Mouse (Mus musculus): Measurements from ENCODE around the gene Fabp6. TPM values are rescaled to one million over a fixed set of nuclear protein-coding genes. Genes with fewer than 3 reads are reported as not detected.

Gene Fabp6
- total and polyA plus RNA-seq, 3 experiments, result not detected

GRCm38 (mm10) chr11:43632566-43632965, 31.2 kb upstream of the Fabp6 start:
- Histone ChIP-seq H3K4me2 (ENCODE audit: insufficient read depth, low read depth, poor library complexity, severe bottlenecking) (no peak overlapping the region), H3K9me3 (replicated peaks; ENCODE audit: low read length) (peaks cover 8% of the 10 kb centered on the region), H3K27ac (ENCODE audit: insufficient read depth, low read depth) (no peak overlapping the region), H3K27me3 (replicated peaks) (no peaks in the 10 kb centered on the region), H3K36me3 (replicated peaks in 1 of 2; ENCODE audit: control insufficient read depth in 1 of 2, insufficient read depth in 1 of 2, low read length in 1 of 2) (no peaks in the 10 kb centered on the region), H3K4me3 (replicated peaks in 1 of 3; ENCODE audit: low read depth in 2 of 3, low read length in 2 of 3, poor library complexity in 1 of 3) (no peak overlapping the region), H3K4me1 (ENCODE audit: control insufficient read depth in 1 of 2, insufficient read depth in 2 of 2) (peaks cover 0 to 16% of the 10 kb centered on the region in 2 experiments; a peak in 3 of 4 replicates), H3K9ac (ENCODE audit: insufficient read depth, low read depth) (no peak overlapping the region), H3K79me2 (replicated peaks; ENCODE audit: control insufficient read depth, extremely low read depth, insufficient read depth, poor library complexity, severe bottlenecking) (no peaks in the 10 kb centered on the region)
- dilution Hi-C loops (cut with MboI; ENCODE audit: extremely low pct_ligation_motif_present, extremely low pct_unique_long_range_greater_than_20kb, low sequenced_read_pairs) (no loop called here), in situ Hi-C loops (cut with MboI; ENCODE audit: low pct_ligation_motif_present, low pct_unique_long_range_greater_than_20kb, low sequenced_read_pairs) (no loop called here)
- DNase-seq (ENCODE audit: extremely low read depth), result peak; percentile 15
- TF ChIP-seq ZKSCAN1 (IDR thresholded peaks at IDR 0.05; ENCODE audit: borderline replicate concordance, low read depth, low read length) (no peak), MEF2A (IDR thresholded peaks at IDR 0.05; ENCODE audit: borderline replicate concordance, low read depth, low read length) (no peak), CHD2 (IDR thresholded peaks at IDR 0.05; ENCODE audit: low read length) (no peak), TBP (conservative IDR thresholded peaks at IDR 0.05; ENCODE audit: low read depth, low read length) (no peak), ELF1 (IDR thresholded peaks at IDR 0.05; ENCODE audit: low read depth, low read length) (no peak), MAFK (IDR thresholded peaks at IDR 0.05; ENCODE audit: insufficient replicate concordance, low read length) (no peak), POLR2A (IDR thresholded peaks at IDR 0.05; ENCODE audit: low read depth, low read length) (no peak), GABPA (IDR thresholded peaks at IDR 0.05; ENCODE audit: insufficient replicate concordance, low read depth, low read length) (no peak), USF2 (conservative IDR thresholded peaks at IDR 0.05; ENCODE audit: low read depth, low read length) (no peak), E2F4 (IDR thresholded peaks at IDR 0.05; ENCODE audit: insufficient replicate concordance, low read depth, low read length) (no peak), RCOR1 (conservative IDR thresholded peaks at IDR 0.05; ENCODE audit: low read depth, low read length) (no peak), MYC (IDR thresholded peaks at IDR 0.05; ENCODE audit: low read depth, low read length) (no peak), MAX (IDR thresholded peaks at IDR 0.05; ENCODE audit: low read length) (no peak), MAZ (IDR thresholded peaks at IDR 0.05; ENCODE audit: low read depth, low read length) (no peak), POLR2AphosphoS2 (IDR thresholded peaks at IDR 0.05; ENCODE audit: low read depth, low read length) (no peak), BHLHE40 (IDR thresholded peaks at IDR 0.05; ENCODE audit: low read depth, low read length) (no peak), ZC3H11A (IDR thresholded peaks at IDR 0.05; ENCODE audit: low read depth, low read length) (no peak), JUN (IDR thresholded peaks at IDR 0.05; ENCODE audit: insufficient read depth, low read depth, low read length) (no peak)

- TF ChIP-seq SMC3 (IDR thresholded peaks at IDR 0.05; ENCODE audit: low read depth, low read length), result no peak
- no peak for TF ChIP-seq ZNF384 (IDR thresholded peaks at IDR 0.05; ENCODE audit: low read depth, low read length)
- no peak for TF ChIP-seq CHD1 (IDR thresholded peaks at IDR 0.05; ENCODE audit: low read depth, low read length)
- TF ChIP-seq EP300 (IDR thresholded peaks at IDR 0.05; ENCODE audit: low read length), result no peak
- no peak for TF ChIP-seq RCOR1 (conservative IDR thresholded peaks at IDR 0.05; ENCODE audit: low read depth, low read length)
- no peak for TF ChIP-seq MAZ (IDR thresholded peaks at IDR 0.05; ENCODE audit: low read depth, low read length)
- TF ChIP-seq MEF2A (IDR thresholded peaks at IDR 0.05; ENCODE audit: borderline replicate concordance, low read depth, low read length), result no peak
- no peak for TF ChIP-seq BHLHE40 (IDR thresholded peaks at IDR 0.05; ENCODE audit: low read depth, low read length)
- no peak for TF ChIP-seq NRF1 (IDR thresholded peaks at IDR 0.05; ENCODE audit: low read depth, low read length)
- Histone ChIP-seq H3K79me2 (replicated peaks; ENCODE audit: control insufficient read depth, extremely low read depth, insufficient read depth, poor library complexity, severe bottlenecking) (no peaks in the 10 kb centered on the region), H3K4me3 (replicated peaks in 1 of 3; ENCODE audit: low read depth in 2 of 3, low read length in 2 of 3, poor library complexity in 1 of 3) (no peak overlapping the region), H3K4me2 (ENCODE audit: insufficient read depth, low read depth, poor library complexity, severe bottlenecking) (no peak overlapping the region), H3K4me1 (ENCODE audit: control insufficient read depth in 1 of 2, insufficient read depth in 2 of 2) (peaks cover 0 to 16% of the 10 kb centered on the region in 2 experiments; a peak in 3 of 4 replicates), H3K27ac (ENCODE audit: insufficient read depth, low read depth) (no peak overlapping the region), H3K27me3 (replicated peaks) (no peaks in the 10 kb centered on the region), H3K9ac (ENCODE audit: insufficient read depth, low read depth) (no peak overlapping the region), H3K36me3 (replicated peaks in 1 of 2; ENCODE audit: control insufficient read depth in 1 of 2, insufficient read depth in 1 of 2, low read length in 1 of 2) (no peaks in the 10 kb centered on the region), H3K9me3 (replicated peaks; ENCODE audit: low read length) (peaks cover 8% of the 10 kb centered on the region)
- dilution Hi-C loops (cut with MboI; ENCODE audit: extremely low pct_ligation_motif_present, extremely low pct_unique_long_range_greater_than_20kb, low sequenced_read_pairs) (no loop called here), in situ Hi-C loops (cut with MboI; ENCODE audit: low pct_ligation_motif_present, low pct_unique_long_range_greater_than_20kb, low sequenced_read_pairs) (no loop called here)
- DNase-seq (ENCODE audit: extremely low read depth), result no peak
Measured at GRCm38 (mm10) chr11:43631645-43632044, 30.3 kb upstream of the Fabp6 start.

Data from CH12.LX (cell line).